Mouse (Mus musculus) C2C12 (cell line): ENCODE measurements at regions not wholly inside any gene's neighbourhood (a gene's known extent, or its start where the extent isn't known, plus 50 kb on each side); places are given as distances from the start of the nearest gene placed in this dataset.

Source experiments
- H3K27me3 ChIP-seq: one replicate; pipeline ENCODE4 v1.6.1; 2011; ENCODE audit not compliant: control insufficient read depth, insufficient read depth, insufficient read length
- H3K36me3 ChIP-seq: one replicate; pipeline ENCODE4 v1.6.1; 2011; ENCODE audit not compliant: control insufficient read depth, insufficient read depth
- H3K4me3 ChIP-seq: one replicate; pipeline ENCODE4 v1.5.1; 2011; ENCODE audit warnings: mild to moderate bottlenecking, control low read depth; ENCODE audit not compliant: poor library complexity, insufficient read depth, severe bottlenecking
- H3K79me2 ChIP-seq: one replicate; pipeline ENCODE4 v1.6.1; 2011; ENCODE audit not compliant: control insufficient read depth, insufficient read depth
- H3K79me3 ChIP-seq: one replicate; pipeline ENCODE4 v1.6.1; 2011; ENCODE audit warnings: low read depth, control low read depth
- H3ac ChIP-seq: one replicate; pipeline ENCODE3; 2011; ENCODE audit warnings: low read depth; ENCODE audit not compliant: control insufficient read depth, insufficient read length
- CEBPB ChIP-seq: IDR thresholded peaks from one replicate; pipeline ENCODE4 v1.6.1; 2011; ENCODE audit warnings: low read depth, mild to moderate bottlenecking, control low read depth, moderate library complexity
- CTCF ChIP-seq: IDR thresholded peaks from one replicate; pipeline ENCODE4 v1.5.1; 2011; ENCODE audit not compliant: control insufficient read depth, insufficient read depth, insufficient read length
- FOSL1 ChIP-seq: IDR thresholded peaks from one replicate; pipeline ENCODE4 v1.8.0; 2011; ENCODE audit warnings: mild to moderate bottlenecking, low read length; ENCODE audit not compliant: poor library complexity, insufficient read depth, severe bottlenecking
- MAX ChIP-seq: IDR thresholded peaks from one replicate; pipeline ENCODE4 v1.6.1; 2011; ENCODE audit warnings: mild to moderate bottlenecking, control low read depth
- MYOD1 ChIP-seq: IDR thresholded peaks from one replicate; pipeline ENCODE4 v1.6.1; 2011; ENCODE audit warnings: low read depth; ENCODE audit not compliant: control insufficient read depth, insufficient read length
- MYOG ChIP-seq: IDR thresholded peaks from one replicate; pipeline ENCODE4 v1.6.1; 2011; ENCODE audit not compliant: control insufficient read depth, insufficient read length; ENCODE audit errors: extremely low read depth
- USF1 ChIP-seq: IDR thresholded peaks from one replicate; pipeline ENCODE4 v1.6.1; 2011; ENCODE audit warnings: low read depth, mild to moderate bottlenecking, control low read depth, moderate library complexity

DNA sequence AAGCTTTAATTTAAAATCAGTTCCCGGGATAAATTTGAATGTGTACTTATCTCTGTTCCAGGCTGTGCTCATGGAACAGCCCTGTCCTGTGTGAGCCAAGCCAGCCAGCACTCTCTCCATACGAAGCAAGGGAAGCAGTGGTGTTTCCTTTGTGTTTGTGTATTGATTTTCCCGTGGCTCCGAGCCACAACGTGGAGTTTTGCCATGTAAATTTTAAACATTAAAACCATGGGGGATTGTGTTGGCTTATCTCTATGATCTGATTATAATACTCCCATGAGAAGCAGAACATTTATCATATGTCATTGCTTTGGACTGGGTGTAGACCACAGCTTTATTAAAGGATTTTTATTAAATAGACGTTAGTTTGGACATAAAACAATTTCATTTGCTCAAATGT, 106.1 kb upstream of the Npvf start:
- H3K79me3 ChIP-seq, result no peaks in the 10 kb centered on the region
- no peak overlapping the region for H3ac ChIP-seq
- H3K36me3 ChIP-seq, result no peaks in the 10 kb centered on the region
- TF ChIP-seq MAX, result no peak
- TF ChIP-seq CTCF, result no peak
- no peak for TF ChIP-seq FOSL1
- TF ChIP-seq USF1, result no peak
- no peak for TF ChIP-seq MYOD1
- TF ChIP-seq CEBPB, result no peak
- no peak for TF ChIP-seq MYOG
- H3K4me3 ChIP-seq, result no peak overlapping the region
- no peaks in the 10 kb centered on the region for H3K79me2 ChIP-seq
- H3K27me3 ChIP-seq, result peaks cover 17% of the 10 kb centered on the region

DNA sequence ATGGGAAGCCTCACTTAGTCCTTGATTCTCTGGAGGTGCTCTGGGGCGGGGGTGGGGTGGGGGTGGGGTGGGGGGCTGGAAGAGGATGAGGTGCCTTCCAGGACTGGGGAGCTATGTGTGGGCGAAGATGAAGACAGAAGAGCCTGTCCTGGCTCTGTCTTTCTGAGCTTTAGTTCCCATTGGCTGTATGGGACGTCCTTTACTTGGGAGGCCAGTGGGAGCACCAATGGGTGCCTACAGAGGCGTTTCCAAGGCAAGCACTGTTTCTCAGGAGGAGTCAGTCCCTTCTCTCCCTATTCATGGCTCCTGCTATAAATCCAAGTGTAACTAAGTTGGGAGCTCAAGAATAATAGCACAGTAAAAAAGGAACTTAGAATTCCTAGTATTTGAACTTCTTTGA, 108.9 kb upstream of the Npvf start:
- Histone ChIP-seq H3ac (no peak overlapping the region), H3K79me3 (no peaks in the 10 kb centered on the region), H3K79me2 (no peaks in the 10 kb centered on the region), H3K27me3 (peaks cover 16% of the 10 kb centered on the region), H3K4me3 (no peak overlapping the region), H3K36me3 (no peaks in the 10 kb centered on the region)
- TF ChIP-seq FOSL1, result no peak
- no peak for TF ChIP-seq CTCF
- no peak for TF ChIP-seq USF1
- no peak for TF ChIP-seq MYOD1
- TF ChIP-seq MYOG, result no peak
- no peak for TF ChIP-seq MAX
- no peak for TF ChIP-seq CEBPB

DNA sequence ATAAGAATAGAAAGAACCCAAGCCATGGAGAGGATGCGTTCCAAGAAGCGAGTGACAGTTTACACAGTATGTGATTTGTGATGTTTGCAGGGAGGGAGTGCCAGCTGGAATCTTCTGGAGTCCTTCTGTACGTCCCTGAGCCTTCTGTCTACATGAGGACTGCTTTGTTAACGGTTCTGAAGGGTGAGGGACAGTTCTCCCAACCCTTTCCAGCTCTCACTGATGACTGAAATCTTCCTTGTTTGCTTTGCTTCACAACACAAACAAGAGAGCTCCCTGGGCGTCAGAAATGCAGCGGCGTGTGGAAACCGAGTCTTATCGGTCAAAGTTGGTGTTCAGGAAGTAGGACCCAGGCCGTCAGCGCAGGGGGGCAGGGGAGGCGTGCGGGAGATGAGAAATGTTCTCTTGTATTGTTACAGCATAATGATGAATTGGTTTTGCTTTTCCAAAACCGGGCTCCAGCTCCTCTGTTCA, 112.2 kb upstream of the Npvf start:
- Histone ChIP-seq H3K79me2 (no peaks in the 10 kb centered on the region), H3K27me3 (no peaks in the 10 kb centered on the region), H3K4me3 (no peak overlapping the region), H3ac (no peak overlapping the region), H3K79me3 (no peaks in the 10 kb centered on the region), H3K36me3 (no peaks in the 10 kb centered on the region)
- TF ChIP-seq CTCF (no peak), CEBPB (no peak), FOSL1 (no peak), USF1 (no peak), MAX (no peak), MYOG (no peak), MYOD1 (no peak)

DNA sequence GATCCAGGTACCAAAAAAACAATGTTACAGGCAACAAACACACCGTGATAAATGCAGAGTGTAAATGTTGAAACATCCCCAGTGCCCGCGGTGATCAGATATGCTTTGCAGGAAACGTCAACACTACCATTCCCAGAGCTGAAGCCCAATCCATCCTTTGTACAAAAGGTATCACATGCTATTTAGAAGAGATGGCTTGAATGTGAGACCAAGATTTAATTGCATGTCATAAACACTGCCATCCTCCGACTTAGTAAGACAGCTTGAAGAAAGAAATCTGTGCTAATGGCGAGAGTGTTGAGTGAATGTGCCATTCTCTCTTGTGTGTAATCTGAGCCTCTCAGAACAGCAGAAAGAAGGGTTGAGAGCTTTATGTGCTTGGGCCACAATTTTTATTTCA, 112.9 kb upstream of the Npvf start:
- H3K27me3 ChIP-seq, result no peaks in the 10 kb centered on the region
- no peaks in the 10 kb centered on the region for H3K36me3 ChIP-seq
- H3ac ChIP-seq, result no peak overlapping the region
- H3K79me3 ChIP-seq, result no peaks in the 10 kb centered on the region
- H3K4me3 ChIP-seq, result no peak overlapping the region
- no peaks in the 10 kb centered on the region for H3K79me2 ChIP-seq
- TF ChIP-seq CEBPB (no peak), MYOD1 (no peak), USF1 (no peak), CTCF (no peak), MAX (no peak), MYOG (no peak)

DNA sequence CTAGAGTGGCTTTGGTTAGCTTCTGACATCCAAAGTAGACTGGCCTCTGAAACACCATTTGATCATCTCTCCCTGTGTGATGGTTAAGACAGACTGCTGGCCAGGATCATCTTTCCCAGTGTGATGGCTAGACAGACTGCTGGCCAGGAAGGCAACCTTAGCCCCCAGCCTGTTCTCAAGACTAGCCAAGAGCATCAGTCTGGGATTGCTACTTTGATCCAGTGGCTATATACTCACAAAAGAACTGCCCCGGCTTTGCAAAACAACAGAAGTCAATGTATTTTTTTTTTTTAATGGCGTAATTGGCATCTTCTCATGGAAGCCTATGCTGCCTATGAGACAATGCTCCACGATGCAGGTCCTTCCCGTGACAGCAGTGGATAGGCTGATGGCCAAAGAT, 113.6 kb upstream of the Npvf start:
- no peak for TF ChIP-seq FOSL1
- H3K79me3 ChIP-seq, result no peaks in the 10 kb centered on the region
- no peaks in the 10 kb centered on the region for H3K79me2 ChIP-seq
- no peak overlapping the region for H3ac ChIP-seq
- H3K27me3 ChIP-seq, result no peaks in the 10 kb centered on the region
- H3K4me3 ChIP-seq, result no peak overlapping the region
- no peaks in the 10 kb centered on the region for H3K36me3 ChIP-seq

DNA sequence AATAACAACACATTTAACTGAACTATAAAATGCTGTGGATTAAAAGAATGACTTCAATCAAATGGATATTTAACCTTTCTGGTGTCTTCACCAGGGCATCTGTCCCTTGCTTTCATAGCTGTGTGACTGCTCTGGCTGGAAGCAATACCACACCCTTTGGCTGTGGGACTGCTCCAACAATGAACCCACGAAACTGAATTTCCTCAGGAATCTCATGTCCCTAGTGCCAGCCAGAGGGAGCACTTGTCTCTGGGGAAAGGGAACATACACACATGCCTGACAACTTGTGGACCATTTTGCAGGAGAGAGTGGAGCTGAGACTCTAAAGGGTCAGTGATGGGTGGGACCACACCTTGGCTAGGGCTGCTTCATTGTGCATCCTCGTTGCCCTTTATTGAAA, 114.9 kb upstream of the Npvf start:
- Histone ChIP-seq H3K4me3 (no peak overlapping the region), H3K79me3 (no peaks in the 10 kb centered on the region), H3K36me3 (no peaks in the 10 kb centered on the region), H3K27me3 (no peaks in the 10 kb centered on the region), H3ac (no peak overlapping the region), H3K79me2 (no peaks in the 10 kb centered on the region)
- no peak for TF ChIP-seq CEBPB
- no peak for TF ChIP-seq MAX
- no peak for TF ChIP-seq CTCF
- TF ChIP-seq MYOG, result no peak
- TF ChIP-seq MYOD1, result no peak
- TF ChIP-seq FOSL1, result no peak
- no peak for TF ChIP-seq USF1

DNA sequence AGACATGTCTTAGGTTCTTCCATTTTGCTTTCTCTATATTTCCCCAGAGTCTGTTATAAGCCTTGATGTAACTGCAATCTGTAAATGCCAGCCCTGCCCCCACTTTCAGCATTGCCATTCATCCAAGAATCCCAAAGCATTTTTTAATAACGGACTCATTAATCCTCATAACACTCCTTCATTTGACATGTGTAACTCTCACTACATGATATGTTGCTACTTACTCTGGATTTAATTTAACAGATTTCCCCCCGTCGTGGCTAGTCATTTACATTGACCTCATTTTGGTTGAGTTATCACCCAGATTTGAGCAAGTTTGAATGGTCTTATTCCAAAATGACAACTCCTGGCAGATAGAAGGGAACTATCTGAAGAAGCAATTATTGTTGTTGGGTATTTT, 116.2 kb upstream of the Npvf start:
- H3K79me3 ChIP-seq, result no peaks in the 10 kb centered on the region
- no peak overlapping the region for H3ac ChIP-seq
- no peak overlapping the region for H3K4me3 ChIP-seq
- TF ChIP-seq MYOD1 (no peak), FOSL1 (no peak), CTCF (no peak), MAX (no peak), CEBPB (no peak), MYOG (no peak), USF1 (no peak)
- no peaks in the 10 kb centered on the region for H3K36me3 ChIP-seq
- H3K79me2 ChIP-seq, result no peaks in the 10 kb centered on the region
- no peaks in the 10 kb centered on the region for H3K27me3 ChIP-seq
